20 mouse cellular contexts compared by ENCODE assay signal in genomic region chr10:98648710-98649245, GRCm38 (mm10).
DNase-seq lines count a peak whose midpoint lies in the region; ATAC-seq lines count a peak whose summit lies in the region.
"Had no signal": no experiment of that assay in that cellular context is flagged by ENCODE, and none has a peak within 500 bp of the region (broad histone marks: within the 10 kb centered on the region; RNA-seq: fewer than 3 reads in every experiment).

No protein-coding gene starts in this region.

- no peak overlapping the region for H3K9ac ChIP-seq in embryonic facial prominence, embryonic 11.5 days (replicated peaks; ENCODE audit: low read length)
- no peak overlapping the region for H3K9ac ChIP-seq in lung, embryonic 16.5 days (ENCODE audit: low read length)
- H3K9ac ChIP-seq: embryonic facial prominence, embryonic 13.5 days; forebrain, embryonic 12.5 days; hindbrain, embryonic 12.5 days; liver, embryonic 12.5 days; midbrain, embryonic 12.5 days had no signal

- no peaks in the 10 kb centered on the region for H3K9me3 ChIP-seq in embryonic facial prominence, embryonic 11.5 days (replicated peaks; ENCODE audit: control insufficient read depth, low read length)
- no peaks in the 10 kb centered on the region for H3K9me3 ChIP-seq in embryonic facial prominence, embryonic 10.5 days
- no peaks in the 10 kb centered on the region for H3K9me3 ChIP-seq in lung, embryonic 16.5 days (ENCODE audit: control insufficient read depth, low read length)
- H3K9me3 ChIP-seq: embryonic facial prominence, embryonic 13.5 days; forebrain, embryonic 12.5 days; G1E; hindbrain, embryonic 12.5 days; liver, embryonic 12.5 days; midbrain, embryonic 12.5 days had no signal

- peak; percentile 29 for DNase-seq in embryonic facial prominence, embryonic 11.5 days (ENCODE audit: low spot score)
- DNase-seq in embryonic facial prominence, embryonic 10.5 days (ENCODE audit: low spot score) = no peak
- DNase-seq in lung, postnatal 4 days = no peak
- peak; percentile 48 for DNase-seq in NIH3T3 (ENCODE audit: low read depth)
- peak; percentile 27 for DNase-seq in embryo, embryonic 11 days
- no peak for DNase-seq in cerebellum, postnatal 36 days
- no peak for DNase-seq in spleen, postnatal 4 days (ENCODE audit: low spot score in 2 of 2)
- DNase-seq: cerebellum, adult 9-10 months; gastrocnemius, adult 2 months; heart, adult 11 months; kidney, adult 11 months; kidney, postnatal 36 days; lung, postnatal 14 days had no signal

- H3K4me3 ChIP-seq in embryonic facial prominence, embryonic 11.5 days (ENCODE audit: low read depth, low read length) = no peak overlapping the region
- H3K4me3 ChIP-seq in embryonic facial prominence, embryonic 10.5 days = no peak overlapping the region
- no peak overlapping the region for H3K4me3 ChIP-seq in lung, embryonic 16.5 days (ENCODE audit: low read length)
- H3K4me3 ChIP-seq: embryonic facial prominence, embryonic 13.5 days; forebrain, embryonic 12.5 days; gastrocnemius, adult 2 months; hindbrain, embryonic 12.5 days; liver, embryonic 12.5 days; midbrain, embryonic 12.5 days had no signal

- no peaks in the 10 kb centered on the region for H3K36me3 ChIP-seq in embryonic facial prominence, embryonic 11.5 days (replicated peaks; ENCODE audit: control insufficient read depth, insufficient read depth, low read depth, low read length)
- no peaks in the 10 kb centered on the region for H3K36me3 ChIP-seq in embryonic facial prominence, embryonic 10.5 days (replicated peaks)
- no peaks in the 10 kb centered on the region for H3K36me3 ChIP-seq in lung, embryonic 16.5 days (ENCODE audit: control insufficient read depth, insufficient read depth, low read length)
- H3K36me3 ChIP-seq: embryonic facial prominence, embryonic 13.5 days; forebrain, embryonic 12.5 days; G1E; hindbrain, embryonic 12.5 days; liver, embryonic 12.5 days; midbrain, embryonic 12.5 days had no signal

- 95% methylated on average over 7 of the region's 7 CpGs for WGBS in embryonic facial prominence, embryonic 11.5 days
- 94% methylated on average over 7 of the region's 7 CpGs for WGBS in embryonic facial prominence, embryonic 10.5 days
- 87% methylated on average over 7 of the region's 7 CpGs for WGBS in lung, embryonic 16.5 days

- H3K27me3 ChIP-seq in embryonic facial prominence, embryonic 11.5 days (ENCODE audit: control insufficient read depth, insufficient read depth, low read length) = no peaks in the 10 kb centered on the region
- H3K27me3 ChIP-seq in embryonic facial prominence, embryonic 10.5 days (replicated peaks; ENCODE audit: low read depth, poor library complexity, severe bottlenecking) = no peaks in the 10 kb centered on the region
- H3K27me3 ChIP-seq in lung, embryonic 16.5 days (ENCODE audit: control insufficient read depth, insufficient read depth, low read depth, low read length) = no peaks in the 10 kb centered on the region
- H3K27me3 ChIP-seq: embryonic facial prominence, embryonic 13.5 days; forebrain, embryonic 12.5 days; hindbrain, embryonic 12.5 days; liver, embryonic 12.5 days; midbrain, embryonic 12.5 days had no signal

- H3K4me1 ChIP-seq in embryonic facial prominence, embryonic 11.5 days (ENCODE audit: control insufficient read depth, insufficient read depth, low read length) = no peaks in the 10 kb centered on the region
- H3K4me1 ChIP-seq in embryonic facial prominence, embryonic 10.5 days = no peaks in the 10 kb centered on the region
- peaks cover 5% of the 10 kb centered on the region; the same call in 1 of the 2 replicates for H3K4me1 ChIP-seq in lung, embryonic 16.5 days (replicated peaks; ENCODE audit: control insufficient read depth, insufficient read depth, low read length)
- H3K4me1 ChIP-seq: embryonic facial prominence, embryonic 13.5 days; hindbrain, embryonic 12.5 days had no signal

- no peak overlapping the region for H3K27ac ChIP-seq in embryonic facial prominence, embryonic 11.5 days (replicated peaks; ENCODE audit: low read depth, low read length)
- no peak overlapping the region for H3K27ac ChIP-seq in embryonic facial prominence, embryonic 10.5 days (replicated peaks)
- H3K27ac ChIP-seq in lung, embryonic 16.5 days (ENCODE audit: low read length) = no peak overlapping the region
- H3K27ac ChIP-seq: embryonic facial prominence, embryonic 13.5 days; forebrain, embryonic 12.5 days; gastrocnemius, adult 2 months; hindbrain, embryonic 12.5 days; liver, embryonic 12.5 days; midbrain, embryonic 12.5 days had no signal

- no peak for ATAC-seq in embryonic facial prominence, embryonic 11.5 days (replicated peaks; ENCODE audit: insufficient number of reproducible peaks, low FRiP score, low TSS enrichment, low read depth)
- 0 out of 2 replicates have a peak, but pooled peaks have one; percentile 54 for ATAC-seq in lung, embryonic 16.5 days (ENCODE audit: low read depth)
- ATAC-seq: liver, embryonic 12.5 days had no signal

- no peak overlapping the region for H3K4me2 ChIP-seq in embryonic facial prominence, embryonic 11.5 days (ENCODE audit: low read depth, low read length)
- H3K4me2 ChIP-seq in lung, embryonic 16.5 days (ENCODE audit: low read depth, low read length) = no peak overlapping the region
- H3K4me2 ChIP-seq: embryonic facial prominence, embryonic 13.5 days; forebrain, embryonic 12.5 days; hindbrain, embryonic 12.5 days; liver, embryonic 12.5 days; midbrain, embryonic 12.5 days had no signal

Comparison
In these comparisons a context has a peak if more than half of its experiments do, and no peak if none do; other contexts are left out.
1. DNase-seq: peak in embryonic facial prominence, embryonic 11.5 days (single experiment), NIH3T3 (single experiment) and embryo, embryonic 11 days (single experiment); none in embryonic facial prominence, embryonic 10.5 days (single experiment), lung, postnatal 4 days (0 of 2), cerebellum, postnatal 36 days (0 of 2) and spleen, postnatal 4 days (0 of 2).